Mouse (Mus musculus): ENCODE measurements at regions not wholly inside any gene's neighbourhood (a gene's known extent, or its start where the extent isn't known, plus 50 kb on each side); places are given as distances from the start of the nearest gene placed in this dataset.
A peak's percentile ranks its signal among the peaks of the same experiment; 100 is the strongest.
"Not testable (repeated sequence)": the region's sequence is repeated elsewhere in the genome, so short reads cannot be mapped to it uniquely, and the experiment has no call there.

DNA sequence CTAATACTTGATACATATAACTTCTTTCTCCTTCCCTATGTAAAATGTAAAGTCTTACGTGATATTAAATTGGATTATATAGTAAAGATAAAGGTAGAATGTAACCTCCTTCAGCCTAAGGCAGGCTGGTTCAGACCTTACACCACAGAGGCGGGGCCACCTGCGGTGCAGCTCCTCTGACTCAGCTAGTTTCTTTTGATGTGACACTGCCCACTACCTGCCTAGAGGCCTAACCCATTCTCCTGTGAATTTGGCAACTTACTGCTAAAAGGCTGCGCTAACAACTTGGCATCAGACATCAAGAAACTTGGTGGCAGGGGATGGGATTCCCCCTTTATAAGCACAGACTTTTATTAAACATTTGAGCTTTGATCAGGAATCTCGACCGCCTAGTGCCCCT lies 74.5 kb downstream of the Aasdhppt start:
- DNase-seq = no peak

- DNase-seq = not testable (repeated sequence)
These were observed 94.7 kb downstream of the Aasdhppt start for GRCm38 (mm10) chr9:4214571-4214970.

GRCm38 (mm10) chr9:4209987-4210476 lies 99.2 kb downstream of the Aasdhppt start:
- DNase-seq = no peak

DNA sequence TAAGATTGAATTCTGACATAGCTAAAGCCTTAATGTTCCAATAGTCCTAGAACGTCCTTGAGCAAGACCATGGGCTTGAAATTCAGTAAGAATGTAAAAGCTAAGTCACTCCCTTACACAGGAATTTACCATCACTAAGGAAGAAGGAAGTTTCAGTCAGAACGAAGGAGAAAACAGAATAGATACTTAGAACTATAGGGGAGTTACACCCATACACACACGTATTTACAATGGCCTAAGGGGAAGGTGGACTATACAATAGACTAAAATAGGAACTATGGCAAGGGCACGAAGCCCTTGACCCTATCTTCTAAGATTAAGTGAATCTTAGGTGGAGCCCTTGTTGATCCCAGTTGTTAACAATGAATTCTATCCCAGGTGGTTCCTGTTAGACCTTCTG lies 116.5 kb downstream of the Aasdhppt start:
- not testable (repeated sequence) for DNase-seq

DNA sequence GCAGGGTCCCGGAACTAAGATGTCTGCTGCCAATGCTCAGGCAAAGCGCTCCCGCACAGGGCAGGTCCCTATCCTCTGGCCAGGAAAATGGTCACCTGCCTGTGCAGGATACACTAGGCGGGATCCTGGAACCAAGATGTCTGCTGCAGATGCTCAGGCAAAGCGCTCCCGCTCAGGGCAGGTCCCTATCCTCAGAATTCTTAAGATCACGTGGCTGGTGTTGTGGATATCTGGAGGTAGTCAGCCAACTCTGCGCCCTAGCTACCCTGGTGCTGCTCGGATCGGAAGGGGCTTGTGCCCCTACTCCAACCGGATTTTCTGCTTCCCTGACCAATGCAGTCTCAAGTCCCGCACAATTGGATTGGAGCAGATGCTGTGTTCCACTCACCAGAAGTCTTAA lies 153.3 kb downstream of the Aasdhppt start:
- DNase-seq = not testable (repeated sequence)

DNA sequence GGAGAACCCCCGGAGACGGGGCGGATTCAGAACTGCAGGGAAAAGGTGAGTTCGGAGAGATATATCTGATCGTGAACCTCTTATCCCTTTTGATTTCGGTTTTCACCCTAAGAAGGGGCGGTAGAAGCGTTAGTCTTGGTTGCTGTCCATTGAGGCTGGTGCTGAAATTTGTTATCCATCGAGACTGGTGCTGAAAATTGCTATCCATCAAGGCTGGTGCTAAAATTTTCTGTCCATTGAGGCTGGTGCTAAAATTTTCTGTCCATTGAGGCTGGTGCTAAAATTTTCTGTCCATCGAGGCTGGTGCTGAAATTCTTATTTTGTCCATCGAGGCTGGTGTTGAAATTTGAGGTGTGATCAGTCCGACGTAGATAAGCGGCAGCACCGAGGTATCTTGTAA lies 170.4 kb downstream of the Aasdhppt start:
- DNase-seq = peak; percentile 7

DNA sequence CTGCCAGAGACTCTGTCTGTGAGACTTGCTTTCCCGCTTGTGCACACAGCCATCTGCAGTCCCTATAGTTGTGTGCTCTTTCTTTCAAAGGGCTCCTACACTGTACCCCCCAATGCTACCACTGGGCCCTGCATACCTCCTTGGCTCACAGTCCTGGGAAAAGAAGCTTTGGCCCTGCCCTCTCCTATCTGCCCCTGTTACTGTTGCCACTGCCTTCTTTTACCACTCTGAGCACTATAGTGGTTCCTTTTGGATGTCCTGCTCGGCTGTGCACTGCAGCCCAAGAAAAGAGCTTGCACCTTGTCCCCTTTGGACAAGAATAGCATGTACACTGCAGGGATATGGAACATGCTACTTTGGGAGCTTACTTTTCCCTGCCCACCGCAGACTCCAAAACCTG lies 216.8 kb downstream of the Aasdhppt start:
- no peak for DNase-seq

DNA sequence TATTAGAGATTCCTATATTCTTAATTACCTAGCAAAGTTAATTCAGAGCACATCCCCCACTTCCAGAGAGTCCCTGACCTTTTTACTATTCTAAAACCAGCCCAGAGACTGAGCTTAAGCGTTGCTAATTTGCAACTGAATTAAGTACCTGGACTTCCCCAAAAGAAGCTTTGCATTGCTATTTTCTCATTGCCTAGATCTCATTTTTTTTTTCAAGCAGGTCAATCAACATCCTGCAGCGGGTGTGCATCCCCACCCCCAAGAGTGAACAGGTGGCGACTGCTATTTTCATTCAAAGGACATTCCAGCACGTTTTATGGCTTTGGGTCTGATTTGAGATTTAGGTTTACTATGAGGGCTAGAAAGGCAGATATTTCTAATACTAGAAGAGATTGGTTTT lies 226.6 kb downstream of the Aasdhppt start:
- not testable (repeated sequence) for DNase-seq

- no peak for DNase-seq
These were observed 248.2 kb downstream of the Aasdhppt start for GRCm38 (mm10) chr9:4061037-4061436.

DNA sequence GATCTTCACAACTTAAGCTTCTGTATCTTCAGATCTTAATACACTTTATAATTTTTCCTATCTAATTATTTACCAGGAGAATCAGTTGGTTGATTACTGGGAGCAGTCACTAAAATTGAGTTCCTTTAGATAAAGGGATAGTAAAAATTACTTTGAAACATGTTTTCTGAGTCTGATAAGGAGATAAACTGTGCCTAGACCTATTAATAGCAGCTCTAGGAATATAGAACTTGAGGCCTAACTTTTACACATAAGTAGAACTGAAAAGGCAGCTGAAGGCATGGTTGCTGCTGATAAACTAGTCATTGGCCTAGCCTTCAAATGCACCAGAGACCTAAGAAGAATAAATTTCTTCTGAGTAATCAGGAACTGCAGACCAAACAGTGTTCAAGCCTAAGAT lies 260.5 kb downstream of the Aasdhppt start:
- no peak for DNase-seq

- DNase-seq = not testable (repeated sequence)
These were observed 261.6 kb downstream of the Aasdhppt start for GRCm38 (mm10) chr9:4047654-4048053.

- peak; percentile 4 for DNase-seq
These were observed 268.2 kb downstream of the Aasdhppt start for GRCm38 (mm10) chr9:4040871-4041665.

GRCm38 (mm10) chr9:4027181-4027580 lies 282.1 kb downstream of the Aasdhppt start:
- DNase-seq = not testable (repeated sequence)

GRCm38 (mm10) chr9:4020093-4020492 lies 289.2 kb downstream of the Aasdhppt start:
- DNase-seq = no peak

DNA sequence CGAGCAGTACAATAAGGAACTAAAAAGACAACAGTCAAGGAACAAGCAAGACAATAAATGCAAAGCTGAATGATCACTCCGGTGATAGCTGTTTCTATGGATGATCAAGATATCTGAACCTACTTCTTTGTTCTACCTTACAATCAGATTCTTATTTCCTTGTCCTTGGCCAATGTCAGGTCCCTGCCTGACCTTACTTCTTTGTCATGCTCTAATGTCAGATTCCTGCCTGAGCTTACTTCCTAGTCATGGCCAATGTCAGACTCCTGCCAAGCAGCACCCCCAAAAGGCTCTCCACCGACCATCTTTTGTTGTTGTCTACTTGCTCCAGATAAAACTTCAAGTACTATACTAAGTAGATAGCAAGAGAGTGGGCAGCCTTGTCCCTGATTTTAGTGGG lies 312.6 kb downstream of the Aasdhppt start:
- DNase-seq = no peak

GRCm38 (mm10) chr9:3988383-3988782 lies 320.9 kb downstream of the Aasdhppt start:
- DNase-seq = not testable (repeated sequence)

- not testable (repeated sequence) for DNase-seq
These were observed 321.3 kb downstream of the Aasdhppt start for GRCm38 (mm10) chr9:3987971-3988370.

Measured in kidney, postnatal 14 days (tissue).